Mouse (Mus musculus): ENCODE data around the gene Calu.

DNA sequence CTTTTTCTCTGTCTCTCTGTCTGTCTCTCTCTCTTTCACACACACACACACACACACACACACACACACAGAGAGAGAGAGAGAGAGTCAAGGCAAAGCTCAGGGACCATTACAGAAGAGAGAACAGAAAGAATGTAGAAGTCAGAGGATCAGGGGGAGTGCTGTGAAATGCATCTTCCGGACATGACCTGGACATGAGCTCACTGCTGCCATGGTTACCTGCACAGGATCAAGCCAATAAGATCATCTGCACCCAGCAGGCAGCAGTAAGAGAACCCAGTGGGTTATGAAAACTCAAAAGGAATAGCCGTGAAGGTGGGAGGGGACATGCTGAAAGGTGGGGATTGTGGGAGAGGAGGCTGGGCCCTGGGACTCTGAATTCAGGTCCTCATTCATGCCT is 34.6 kb downstream of the Calu start:
- TF ChIP-seq MAFK (IDR thresholded peaks at IDR 0.05; ENCODE audit: insufficient read depth, low read depth, low read length) (no peak), ZC3H11A (IDR thresholded peaks at IDR 0.05; ENCODE audit: borderline replicate concordance, low read depth, low read length) (no peak), ZNF384 (IDR thresholded peaks at IDR 0.05; ENCODE audit: low read depth, low read length) (no peak), HCFC1 (IDR thresholded peaks at IDR 0.05; ENCODE audit: borderline replicate concordance, insufficient read depth, low read length) (no peak), CHD2 (IDR thresholded peaks at IDR 0.05; ENCODE audit: low read depth, low read length) (no peak)
